Mouse (Mus musculus) CD4-positive helper T cell, adult 2 months (primary cell): ENCODE data around the gene Csn2.

Source experiments
- DNase-seq: peaks from one replicate; pipeline ENCODE4 v3.0.0-alpha.2; 2012; ENCODE audit warnings: low read depth, missing footprints, low spot score

The Csn2 gene

GRCm38 (mm10) chr5:87699530-87699929 lies at the start of gene Csn2:
Csn2 (minus strand) TSS chr5:87699630.
- DNase-seq: no peak

- no peak for DNase-seq
Measured at GRCm38 (mm10) chr5:87734821-87735220, 35.4 kb upstream of the Csn2 start.

GRCm38 (mm10) chr5:87705891-87706290 lies 6.5 kb upstream of the Csn2 start:
- no peak for DNase-seq

- no peak for DNase-seq
Measured at GRCm38 (mm10) chr5:87665908-87666307, 33.5 kb downstream of the Csn2 start, which contains the start of gene Csn1s1. Csn1s1 (plus strand) TSS chr5:87666208.

GRCm38 (mm10) chr5:87642787-87643186 lies 56.6 kb downstream of the Csn2 start:
- no peak for DNase-seq
